Mouse (Mus musculus): ENCODE results near the gene 6330409D20Rik.

Gene 6330409D20Rik

GRCm38 (mm10) chr2:32740916-32741272 lies at the start of gene 6330409D20Rik:
Gene 6330409D20Rik, minus strand, starts transcription at chr2:32741016.
- no peak for DNase-seq (ENCODE audit: low read depth, low spot score)

- no peak for DNase-seq (ENCODE audit: low read depth, low spot score)
Observed at GRCm38 (mm10) chr2:32788581-32788980, 47.8 kb upstream of the 6330409D20Rik start.

GRCm38 (mm10) chr2:32787176-32787575 lies 46.4 kb upstream of the 6330409D20Rik start:
- DNase-seq (ENCODE audit: low read depth, low spot score): no peak

- DNase-seq (ENCODE audit: low read depth, low spot score): peak; percentile 69
Observed at GRCm38 (mm10) chr2:32784048-32784681, 43.3 kb upstream of the 6330409D20Rik start, which contains the start of gene Cfap157. Gene Cfap157, minus strand, starts transcription at chr2:32784428.

GRCm38 (mm10) chr2:32781710-32782109 lies 40.9 kb upstream of the 6330409D20Rik start:
- no peak for DNase-seq (ENCODE audit: low read depth, low spot score)

- DNase-seq (ENCODE audit: low read depth, low spot score): no peak
Observed at GRCm38 (mm10) chr2:32779714-32780113, 38.9 kb upstream of the 6330409D20Rik start.

GRCm38 (mm10) chr2:32779131-32779530 lies 38.3 kb upstream of the 6330409D20Rik start:
- peak; percentile 52 for DNase-seq (ENCODE audit: low read depth, low spot score)

- no peak for DNase-seq (ENCODE audit: low read depth, low spot score)
Observed at GRCm38 (mm10) chr2:32778081-32778480, 37.3 kb upstream of the 6330409D20Rik start.

GRCm38 (mm10) chr2:32776192-32776591 lies 35.4 kb upstream of the 6330409D20Rik start:
- no peak for DNase-seq (ENCODE audit: low read depth, low spot score)

GRCm38 (mm10) chr2:32775359-32776074 lies 34.7 kb upstream of the 6330409D20Rik start, which contains the start of the genes Ttc16 and Ptrh1:
Gene Ttc16, minus strand, starts transcription at chr2:32775633.
Gene Ptrh1, plus strand, starts transcription at chr2:32775786.
- peak; percentile 92 for DNase-seq (ENCODE audit: low read depth, low spot score)

- DNase-seq (ENCODE audit: low read depth, low spot score): no peak
Observed at GRCm38 (mm10) chr2:32772626-32773279, 31.9 kb upstream of the 6330409D20Rik start.

GRCm38 (mm10) chr2:32771886-32772285 lies 31.1 kb upstream of the 6330409D20Rik start:
- DNase-seq (ENCODE audit: low read depth, low spot score): no peak

GRCm38 (mm10) chr2:32769327-32770085 lies 28.7 kb upstream of the 6330409D20Rik start:
- no peak for DNase-seq (ENCODE audit: low read depth, low spot score)

GRCm38 (mm10) chr2:32768661-32769285 lies 28.0 kb upstream of the 6330409D20Rik start:
- DNase-seq (ENCODE audit: low read depth, low spot score): no peak

GRCm38 (mm10) chr2:32767241-32767640 lies 26.4 kb upstream of the 6330409D20Rik start:
- peak; percentile 33 for DNase-seq (ENCODE audit: low read depth, low spot score)

- DNase-seq (ENCODE audit: low read depth, low spot score): no peak
Observed at GRCm38 (mm10) chr2:32763353-32763752, 22.5 kb upstream of the 6330409D20Rik start.

- no peak for DNase-seq (ENCODE audit: low read depth, low spot score)
Observed at GRCm38 (mm10) chr2:32761859-32762258, 21.0 kb upstream of the 6330409D20Rik start.

GRCm38 (mm10) chr2:32761361-32761760 lies 20.5 kb upstream of the 6330409D20Rik start:
- DNase-seq (ENCODE audit: low read depth, low spot score): no peak

GRCm38 (mm10) chr2:32759001-32759400 lies 18.2 kb upstream of the 6330409D20Rik start:
- no peak for DNase-seq (ENCODE audit: low read depth, low spot score)

GRCm38 (mm10) chr2:32758503-32758902 lies 17.7 kb upstream of the 6330409D20Rik start:
- DNase-seq (ENCODE audit: low read depth, low spot score): no peak
